Mouse (Mus musculus): ENCODE measurements around the gene Lamc2. TPM values are rescaled to one million over a fixed set of nuclear protein-coding genes. Genes with fewer than 3 reads are reported as not detected.

Gene Lamc2
- polyA plus RNA-seq, 1 experiment, result 0.87 TPM

GRCm38 (mm10) chr1:153075955-153076354, 110.3 kb downstream of the Lamc2 start:
- TF ChIP-seq FLI1 (IDR thresholded peaks at IDR 0.05; ENCODE audit: low read length) (no peak), GATA1 (IDR thresholded peaks at IDR 0.05; ENCODE audit: borderline replicate concordance, low read length) (no peak)

GRCm38 (mm10) chr1:153075087-153075736, 111.0 kb downstream of the Lamc2 start:
- peaks cover 48% of the 10 kb centered on the region for H3K27me3 ChIP-seq (replicated peaks)
- peaks cover 4% of the 10 kb centered on the region; the same call in 1 of the 2 replicates for H3K4me1 ChIP-seq
- H3K36me3 ChIP-seq (replicated peaks; ENCODE audit: low read length), result no peaks in the 10 kb centered on the region
- no peak overlapping the region for H3K4me3 ChIP-seq (replicated peaks)
- TF ChIP-seq GATA1 (IDR thresholded peaks at IDR 0.05; ENCODE audit: borderline replicate concordance, low read length) (no peak), FLI1 (IDR thresholded peaks at IDR 0.05; ENCODE audit: low read length) (no peak)
- peaks cover 10% of the 10 kb centered on the region for H3K9me3 ChIP-seq

More at GRCm38 (mm10) chr1:153075955-153076354, 110.3 kb downstream of the Lamc2 start:
- no peaks in the 10 kb centered on the region for H3K36me3 ChIP-seq (replicated peaks; ENCODE audit: low read length)
- peaks cover 44% of the 10 kb centered on the region for H3K27me3 ChIP-seq (replicated peaks)
- peaks cover 4% of the 10 kb centered on the region; the same call in 1 of the 2 replicates for H3K4me1 ChIP-seq
- no peak overlapping the region for H3K4me3 ChIP-seq (replicated peaks)
- peaks cover 7% of the 10 kb centered on the region for H3K9me3 ChIP-seq

GRCm38 (mm10) chr1:153073441-153073840, 112.8 kb downstream of the Lamc2 start:
- TF ChIP-seq GATA1 (IDR thresholded peaks at IDR 0.05; ENCODE audit: borderline replicate concordance, low read length) (no peak), FLI1 (IDR thresholded peaks at IDR 0.05; ENCODE audit: low read length) (no peak)
- Histone ChIP-seq H3K4me1 (peaks cover 4% of the 10 kb centered on the region; the same call in 1 of the 2 replicates), H3K27me3 (replicated peaks) (peaks cover 51% of the 10 kb centered on the region), H3K36me3 (replicated peaks; ENCODE audit: low read length) (no peaks in the 10 kb centered on the region), H3K9me3 (peaks cover 15% of the 10 kb centered on the region), H3K4me3 (replicated peaks) (no peak overlapping the region)

Other genes with a start within 250 kb of the Lamc2 start
- gene Nmnat2, start 231.5 kb downstream of the Lamc2 start, polyA plus RNA-seq (2012; ENCODE audit: insufficient read depth, low replicate concordance), result 0.34 TPM in 1 of 2 replicates, not detected in the other
- gene Lamc1, start 146.3 kb upstream of the Lamc2 start, polyA plus RNA-seq (2012; ENCODE audit: insufficient read depth, low replicate concordance), result 0.89 and 4.1 TPM in 2 replicates
- not detected in 2 replicates for gene Shcbp1l, start 238.7 kb upstream of the Lamc2 start, polyA plus RNA-seq (2012; ENCODE audit: insufficient read depth, low replicate concordance)

All from megakaryocyte, embryonic 14.5 days (primary cell).